Mouse (Mus musculus): Measurements from ENCODE around the gene Plcxd1.
"Not testable (repeated sequence)": the region's sequence is repeated elsewhere in the genome, so short reads cannot be mapped to it uniquely, and the experiment has no call there.

The Plcxd1 gene

DNA sequence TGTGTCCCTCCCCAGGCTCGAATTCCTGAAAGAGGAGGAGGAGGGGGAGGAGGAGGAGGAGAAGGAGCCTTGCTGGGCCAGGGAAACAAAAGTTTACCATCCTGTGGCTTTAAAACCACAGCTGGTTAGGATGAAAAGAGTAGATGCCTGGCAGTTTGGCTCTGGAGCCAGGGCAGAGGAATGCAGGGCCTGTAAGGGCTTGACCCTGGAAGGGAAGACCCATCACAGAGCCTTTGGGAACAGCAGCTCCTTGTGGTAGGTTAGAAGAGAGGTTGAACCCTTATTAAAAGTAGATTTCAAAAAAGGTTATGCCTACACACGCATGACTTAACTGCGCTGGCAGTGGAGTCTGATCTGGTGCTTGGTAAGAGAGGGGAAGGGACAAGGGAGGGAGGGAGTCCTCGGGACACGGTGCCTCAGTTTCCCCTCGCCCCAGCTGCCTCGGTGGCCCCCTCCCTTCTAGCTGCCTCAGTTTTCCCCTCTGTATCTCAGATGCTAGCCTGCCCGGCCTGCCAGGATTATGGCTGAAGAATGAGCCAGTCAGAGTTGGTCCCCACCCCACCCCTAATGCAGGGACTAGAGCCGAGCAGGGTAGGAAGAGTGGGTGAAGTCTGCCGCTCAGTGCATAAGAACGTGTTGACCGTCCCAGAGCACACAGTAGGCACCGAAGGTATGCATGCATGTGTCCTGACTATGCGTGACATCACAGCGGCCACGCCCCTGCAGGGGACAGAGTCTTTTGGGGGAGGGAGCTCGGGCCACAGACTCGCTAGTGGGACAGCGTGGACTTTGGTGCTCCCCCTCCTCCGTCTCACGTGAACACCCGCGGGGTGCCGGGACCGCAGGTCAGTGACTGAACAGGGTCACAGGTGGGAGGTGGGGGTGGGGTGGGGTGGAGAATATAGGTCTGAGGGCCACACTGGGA lies at the start of gene Plcxd1:
Plcxd1 (plus strand) TSS at position 314 of the 925 bp plus-strand sequence.
- DNase-seq (ENCODE audit: low read depth): peak; percentile 42

DNA sequence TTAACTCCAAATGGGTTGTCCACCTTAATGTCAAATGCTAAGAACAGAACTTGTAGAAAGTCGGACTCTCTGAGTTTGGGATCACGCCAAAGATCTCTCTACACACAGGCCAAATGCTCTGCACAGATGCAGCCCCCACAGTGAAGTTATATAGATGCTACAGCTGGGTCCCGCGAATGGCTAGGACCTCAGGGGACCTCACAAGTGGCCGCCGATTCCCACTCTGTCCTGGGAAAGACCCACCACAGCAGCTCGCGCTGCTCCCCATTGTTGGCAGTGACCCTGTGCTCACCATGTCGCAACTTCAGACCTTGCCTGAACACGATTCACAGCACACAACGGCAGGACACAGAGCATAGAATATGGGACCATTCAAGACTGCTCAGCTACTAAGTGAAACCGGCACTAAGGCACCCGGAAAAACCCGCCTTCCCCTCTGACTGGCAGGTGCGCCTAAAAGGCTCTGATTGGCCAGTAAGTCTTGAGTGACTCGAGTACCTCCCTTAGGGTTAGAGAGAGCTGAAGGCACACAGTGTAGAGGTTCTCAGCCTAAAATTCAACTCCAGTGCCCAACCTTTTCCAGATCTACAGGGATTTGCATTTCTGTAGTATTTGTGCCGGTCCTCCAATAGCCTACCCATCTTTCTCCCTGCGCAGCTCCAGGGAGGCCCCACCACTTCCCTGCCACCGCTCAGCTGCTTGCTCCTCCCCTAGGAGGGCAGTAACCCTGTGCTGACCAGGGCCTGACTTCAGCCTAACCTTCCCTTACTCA lies 41.9 kb upstream of the Plcxd1 start:
- peak; percentile 88 for DNase-seq (ENCODE audit: low read depth)

GRCm38 (mm10) chr5:110072413-110072812 lies 27.4 kb upstream of the Plcxd1 start, which contains the start of gene Gm17655:
Gm17655 (minus strand) TSS chr5:110072513.
- DNase-seq (ENCODE audit: low read depth): not testable (repeated sequence)

- no peak for DNase-seq (ENCODE audit: low read depth)
These were observed 16.8 kb upstream of the Plcxd1 start for GRCm38 (mm10) chr5:110082961-110083360.

DNA sequence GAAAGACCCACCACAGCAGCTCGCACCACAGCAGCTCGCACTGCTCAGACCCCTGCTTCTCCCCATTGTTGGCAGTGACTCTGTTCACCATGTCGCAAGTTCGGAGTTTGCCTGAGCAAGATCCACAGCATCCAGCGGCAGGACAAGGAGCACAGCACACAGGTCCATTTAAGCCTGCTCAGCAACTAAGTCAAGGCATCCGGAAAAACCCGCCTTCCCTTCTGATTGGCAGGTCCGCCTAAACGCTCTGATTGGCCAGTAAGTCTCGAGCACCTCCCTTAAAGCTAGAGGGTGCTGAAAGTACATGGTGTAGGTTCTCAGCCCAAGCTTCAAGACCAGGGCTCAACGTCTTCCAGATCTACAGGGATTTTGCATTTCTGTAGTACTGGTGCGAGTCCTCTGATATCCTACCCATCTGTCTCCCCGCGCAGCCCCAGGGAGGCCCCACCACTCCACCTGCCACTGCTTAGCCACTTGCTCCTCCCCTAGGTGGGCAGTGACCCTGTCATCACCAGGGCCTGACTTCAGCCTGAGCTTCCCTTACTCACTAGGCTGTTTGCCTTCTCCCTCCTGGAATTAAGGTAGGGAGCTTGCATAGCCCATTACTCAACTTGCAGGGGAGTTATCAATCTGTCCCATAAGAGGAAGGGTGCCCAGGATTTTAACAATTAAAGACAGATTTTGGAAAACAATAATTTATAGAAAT lies 13.5 kb upstream of the Plcxd1 start:
- DNase-seq (ENCODE audit: low read depth): no peak

GRCm38 (mm10) chr5:110091546-110091945 lies 8.2 kb upstream of the Plcxd1 start:
- no peak for DNase-seq (ENCODE audit: low read depth)

- DNase-seq (ENCODE audit: low read depth): peak; percentile 93
These were observed 5.5 kb upstream of the Plcxd1 start, which contains the start of gene Gm35315 for GRCm38 (mm10) chr5:110094030-110094846. Gm35315 (minus strand) TSS chr5:110094420.

DNA sequence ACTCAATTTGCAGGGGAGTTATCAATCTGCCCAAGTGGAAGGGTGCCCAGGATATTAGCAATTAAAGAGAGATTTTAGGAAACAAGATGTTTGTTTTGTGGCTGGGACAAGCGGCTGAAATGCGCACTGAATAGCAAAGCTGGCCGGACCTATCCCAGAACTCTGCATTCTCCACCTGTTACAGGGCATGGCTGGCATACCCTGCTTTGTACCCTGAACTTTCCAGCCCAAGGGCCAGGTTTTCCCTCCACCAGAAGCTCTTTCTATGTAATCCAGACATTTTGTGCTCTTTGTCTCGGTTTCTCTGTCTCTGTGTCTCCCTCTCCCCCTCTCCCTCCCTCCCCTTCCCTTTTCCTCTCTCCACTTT lies 4.9 kb upstream of the Plcxd1 start:
- DNase-seq (ENCODE audit: low read depth): no peak

GRCm38 (mm10) chr5:110098991-110099477 lies 735 bp upstream of the Plcxd1 start:
- DNase-seq (ENCODE audit: low read depth): no peak

- no peak for DNase-seq (ENCODE audit: low read depth)
These were observed 1.3 kb downstream of the Plcxd1 start for GRCm38 (mm10) chr5:110100921-110101631.

GRCm38 (mm10) chr5:110101716-110102347 lies 2.1 kb downstream of the Plcxd1 start:
- DNase-seq (ENCODE audit: low read depth): no peak

- no peak for DNase-seq (ENCODE audit: low read depth)
These were observed 2.7 kb downstream of the Plcxd1 start for GRCm38 (mm10) chr5:110102429-110102828.

- DNase-seq (ENCODE audit: low read depth): no peak
These were observed 3.3 kb downstream of the Plcxd1 start for GRCm38 (mm10) chr5:110102853-110103625.

- DNase-seq (ENCODE audit: low read depth): no peak
These were observed 4.3 kb downstream of the Plcxd1 start for GRCm38 (mm10) chr5:110103901-110104615.

DNA sequence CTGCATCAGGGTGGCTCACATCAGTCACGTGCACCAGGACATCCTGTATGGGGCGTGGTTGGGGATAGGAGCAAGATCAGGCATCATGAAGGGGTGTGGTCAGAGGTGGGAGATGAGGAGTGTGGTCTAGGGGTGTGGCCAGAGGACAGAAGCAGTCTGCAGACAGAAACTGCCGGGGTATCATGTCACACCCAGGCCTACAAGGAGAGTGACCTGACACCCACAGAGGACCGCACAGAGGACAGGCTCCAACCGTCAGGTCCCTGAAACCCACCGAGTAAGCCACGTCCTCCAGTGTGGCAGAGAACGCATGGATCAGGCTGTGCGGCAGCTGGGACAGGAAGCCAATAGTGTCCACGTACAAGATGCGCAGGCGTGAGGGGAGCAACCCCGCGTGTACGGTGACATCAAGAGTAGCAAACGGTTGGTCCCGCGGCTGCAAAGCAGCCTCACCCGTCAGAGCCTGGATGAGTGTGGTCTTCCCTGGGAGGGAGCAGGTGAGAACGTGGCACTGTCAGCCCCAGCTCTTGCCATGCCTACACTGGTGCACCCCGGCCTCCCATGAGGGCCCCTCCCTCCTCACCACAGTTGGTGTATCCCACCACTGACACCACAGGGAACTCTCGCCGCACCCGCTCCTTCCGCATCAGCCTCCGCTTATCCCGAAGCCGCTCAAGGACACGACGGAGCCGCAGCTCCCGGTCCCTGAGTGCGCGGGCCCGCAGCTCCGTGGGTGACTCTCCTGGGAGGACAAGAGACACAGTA lies 5.0 kb downstream of the Plcxd1 start:
- no peak for DNase-seq (ENCODE audit: low read depth)

- no peak for DNase-seq (ENCODE audit: low read depth)
These were observed 6.5 kb downstream of the Plcxd1 start for GRCm38 (mm10) chr5:110106140-110106871.
